Mouse (Mus musculus) MEL (cell line): ENCODE results near the gene Sdhc. TPM values are rescaled to one million over a fixed set of nuclear protein-coding genes. Genes with fewer than 3 reads are reported as not detected.
A peak's percentile ranks its signal among the peaks of the same experiment; 100 is the strongest.

Source experiments
- DNase-seq: peaks from one replicate; pipeline ENCODE4 v3.0.0; 2011; ENCODE audit warnings: low read depth, low spot score
- H3K27ac ChIP-seq: 2 replicates; pipeline ENCODE4 v1.5.1; 2012; ENCODE audit warnings: low read depth, mild to moderate bottlenecking, control low read depth, low read length, moderate library complexity; ENCODE audit not compliant: control insufficient read depth
- H3K27me3 ChIP-seq, 2 experiments: fragments of 150-350 bp in 1 of 2; sonication (generic) in 1 of 2; 2 replicates each; pipeline ENCODE4 v1.6.1; 2012; ENCODE audit warnings: low read length in 2 of 2, mild to moderate bottlenecking in 2 of 2, improper control_type of control experiment in 1 of 2, moderate library complexity in 1 of 2; ENCODE audit not compliant: insufficient read depth in 2 of 2, control insufficient read depth in 1 of 2
- H3K36me3 ChIP-seq, 2 experiments: 2 replicates each; pipeline ENCODE4 v1.6.1; 2012 to 2014; ENCODE audit warnings: low read length in 2 of 2, improper control_type of control experiment in 1 of 2, inconsistent platforms in 1 of 2, mild to moderate bottlenecking in 1 of 2; ENCODE audit not compliant: insufficient read depth in 2 of 2, control insufficient read depth in 1 of 2
- H3K4me1 ChIP-seq, 2 experiments: fragments of 150-350 bp in 1 of 2; sonication (generic) in 1 of 2; 2 replicates each; pipeline ENCODE4 v1.6.1; 2012; ENCODE audit warnings: low read length in 2 of 2, improper control_type of control experiment in 1 of 2, mild to moderate bottlenecking in 1 of 2; ENCODE audit not compliant: insufficient read depth in 2 of 2, control insufficient read depth in 1 of 2
- H3K4me3 ChIP-seq, 2 experiments: fragments of 150-350 bp in 1 of 2; sonication (generic) in 1 of 2; 2 replicates each; pipeline ENCODE4 v1.5.1; 2012; ENCODE audit warnings: low read depth in 2 of 2, low read length in 2 of 2, mild to moderate bottlenecking in 2 of 2, moderate library complexity in 2 of 2, control low read depth in 1 of 2, improper control_type of control experiment in 1 of 2; ENCODE audit not compliant: control insufficient read depth in 1 of 2, insufficient read depth in 1 of 2
- H3K79me2 ChIP-seq: 2 replicates; pipeline ENCODE4 v1.6.1; 2012; ENCODE audit warnings: mild to moderate bottlenecking, low read length, moderate library complexity; ENCODE audit not compliant: control insufficient read depth, poor library complexity, insufficient read depth
- H3K9ac ChIP-seq: 2 replicates; pipeline ENCODE4 v1.6.1; 2012; ENCODE audit warnings: low read depth, mild to moderate bottlenecking, control low read depth, low read length, moderate library complexity; ENCODE audit not compliant: control insufficient read depth, poor library complexity, severe bottlenecking
- H3K9me3 ChIP-seq: fragments of 150-350 bp; sonication (generic); replicated peaks from 2 replicates; pipeline ENCODE4 v1.6.1; 2012; ENCODE audit warnings: mild to moderate bottlenecking, low read length, improper control_type of control experiment, moderate library complexity; ENCODE audit not compliant: insufficient read depth
- CHD1 ChIP-seq: IDR thresholded peaks from 2 replicates; pipeline ENCODE4 v1.6.1; 2012; ENCODE audit warnings: low read depth, mild to moderate bottlenecking, inconsistent platforms, low read length, improper control_type of control experiment
- CHD2 ChIP-seq: IDR thresholded peaks from 2 replicates; pipeline ENCODE4 v1.6.1; 2011; ENCODE audit warnings: low read length, improper control_type of control experiment
- CTCF ChIP-seq, 3 experiments: IDR thresholded peaks in 2 of 3; conservative IDR thresholded peaks in 1 of 3; 2 replicates each; pipeline ENCODE4 v1.5.1; 2011 to 2012; ENCODE audit warnings: low read length in 3 of 3, low read depth in 2 of 3, mild to moderate bottlenecking in 2 of 3, improper control_type of control experiment in 1 of 3, inconsistent platforms in 1 of 3, mixed read lengths in 1 of 3, moderate library complexity in 1 of 3; ENCODE audit not compliant: control insufficient read depth in 1 of 3, insufficient read depth in 1 of 3, poor library complexity in 1 of 3, severe bottlenecking in 1 of 3
- E2F4 ChIP-seq: IDR thresholded peaks from 2 replicates; pipeline ENCODE4 v1.6.1; 2011; ENCODE audit warnings: low read depth, low read length, improper control_type of control experiment, borderline replicate concordance
- ELF1 ChIP-seq: IDR thresholded peaks from 2 replicates; pipeline ENCODE4 v1.6.1; 2014; ENCODE audit warnings: low read depth, mild to moderate bottlenecking, inconsistent platforms, low read length, improper control_type of control experiment, moderate library complexity
- EP300 ChIP-seq, 2 experiments: IDR thresholded peaks; 2 replicates each; pipeline ENCODE4 v1.6.1; 2011; ENCODE audit warnings: improper control_type of control experiment in 2 of 2, low read length in 2 of 2, low read depth in 1 of 2, mild to moderate bottlenecking in 1 of 2
- ETS1 ChIP-seq: IDR thresholded peaks from 2 replicates; pipeline ENCODE4 v1.6.1; 2012; ENCODE audit warnings: low read depth, mild to moderate bottlenecking, inconsistent platforms, low read length, improper control_type of control experiment, moderate library complexity
- GATA1 ChIP-seq: IDR thresholded peaks from 2 replicates; pipeline ENCODE4 v1.6.1; 2011; ENCODE audit warnings: low read depth, low read length, improper control_type of control experiment
- HCFC1 ChIP-seq: IDR thresholded peaks from 2 replicates; pipeline ENCODE4 v1.6.1; 2012; ENCODE audit warnings: low read depth, mild to moderate bottlenecking, inconsistent platforms, low read length, improper control_type of control experiment, moderate library complexity
- JUND ChIP-seq: IDR thresholded peaks from 2 replicates; pipeline ENCODE4 v1.6.1; 2011; ENCODE audit warnings: low read depth, mild to moderate bottlenecking, improper control_type of control experiment, low read length
- KAT2A ChIP-seq: conservative IDR thresholded peaks from 2 replicates; pipeline ENCODE4 v1.6.1; 2012; ENCODE audit warnings: low read depth, low read length, improper control_type of control experiment, inconsistent platforms
- MAFK ChIP-seq: IDR thresholded peaks from 2 replicates; pipeline ENCODE4 v1.6.1; 2011; ENCODE audit warnings: low read depth, mild to moderate bottlenecking, low read length, improper control_type of control experiment, borderline replicate concordance
- MAX ChIP-seq: IDR thresholded peaks from 2 replicates; pipeline ENCODE4 v1.6.1; 2011; ENCODE audit warnings: low read length, improper control_type of control experiment
- MAZ ChIP-seq: IDR thresholded peaks from 2 replicates; pipeline ENCODE4 v1.6.1; 2012; ENCODE audit warnings: low read depth, mild to moderate bottlenecking, inconsistent platforms, low read length, improper control_type of control experiment
- MXI1 ChIP-seq: IDR thresholded peaks from 2 replicates; pipeline ENCODE4 v1.6.1; 2011; ENCODE audit warnings: mild to moderate bottlenecking, low read depth, low read length, improper control_type of control experiment
- MYB ChIP-seq: IDR thresholded peaks from 2 replicates; pipeline ENCODE4 v1.6.1; 2011; ENCODE audit warnings: mild to moderate bottlenecking, low read depth, low read length, improper control_type of control experiment
- MYC ChIP-seq: IDR thresholded peaks from 2 replicates; pipeline ENCODE4 v1.6.1; 2011; ENCODE audit warnings: low read depth, mild to moderate bottlenecking, low read length, improper control_type of control experiment, moderate library complexity
- NELFE ChIP-seq: IDR thresholded peaks from 2 replicates; pipeline ENCODE4 v1.6.1; 2011; ENCODE audit warnings: low read depth, low read length, improper control_type of control experiment
- NRF1 ChIP-seq: IDR thresholded peaks from 2 replicates; pipeline ENCODE4 v1.6.1; 2014; ENCODE audit warnings: low read depth, mild to moderate bottlenecking, inconsistent platforms, low read length, improper control_type of control experiment, moderate library complexity; ENCODE audit not compliant: poor library complexity, insufficient read depth, severe bottlenecking
- POLR2A ChIP-seq, 2 experiments: IDR thresholded peaks; 2 replicates each; pipeline ENCODE4 v1.6.1; 2011 to 2012; ENCODE audit warnings: low read length in 2 of 2, mild to moderate bottlenecking in 2 of 2, control low read depth in 1 of 2, improper control_type of control experiment in 1 of 2, low read depth in 1 of 2, moderate library complexity in 1 of 2; ENCODE audit not compliant: control insufficient read depth in 1 of 2, insufficient read depth in 1 of 2, poor library complexity in 1 of 2
- POLR2AphosphoS5 ChIP-seq: IDR thresholded peaks from 2 replicates; pipeline ENCODE4 v1.6.1; 2012; ENCODE audit warnings: low read depth, borderline replicate concordance, mild to moderate bottlenecking, inconsistent platforms, low read length, moderate library complexity, mixed read lengths
- RAD21 ChIP-seq: IDR thresholded peaks from 2 replicates; pipeline ENCODE4 v1.6.1; 2011; ENCODE audit warnings: mild to moderate bottlenecking, low read depth, low read length, improper control_type of control experiment
- RCOR1 ChIP-seq: IDR thresholded peaks from 2 replicates; pipeline ENCODE4 v1.6.1; 2012; ENCODE audit warnings: low read depth, mild to moderate bottlenecking, inconsistent platforms, low read length, improper control_type of control experiment
- SIN3A ChIP-seq: IDR thresholded peaks from 2 replicates; pipeline ENCODE4 v1.6.1; 2012; ENCODE audit warnings: low read length, improper control_type of control experiment, inconsistent platforms
- SMC3 ChIP-seq: IDR thresholded peaks from 2 replicates; pipeline ENCODE4 v1.6.1; 2011; ENCODE audit warnings: low read depth, low read length, improper control_type of control experiment
- TAL1 ChIP-seq: IDR thresholded peaks from 2 replicates; pipeline ENCODE4 v1.6.1; 2012; ENCODE audit warnings: mild to moderate bottlenecking, inconsistent platforms, low read length, moderate library complexity, mixed read lengths
- TBP ChIP-seq: IDR thresholded peaks from 2 replicates; pipeline ENCODE4 v1.8.0; 2011; ENCODE audit warnings: low read depth, low read length, improper control_type of control experiment
- TCF12 ChIP-seq: IDR thresholded peaks from 2 replicates; pipeline ENCODE4 v1.6.1; 2014; ENCODE audit warnings: low read depth, mild to moderate bottlenecking, inconsistent platforms, low read length, improper control_type of control experiment, moderate library complexity
- UBTF ChIP-seq: IDR thresholded peaks from 2 replicates; pipeline ENCODE4 v1.6.1; 2012; ENCODE audit warnings: low read depth, mild to moderate bottlenecking, inconsistent platforms, low read length, improper control_type of control experiment, moderate library complexity, borderline replicate concordance; ENCODE audit not compliant: insufficient read depth
- USF1 ChIP-seq: IDR thresholded peaks from 2 replicates; pipeline ENCODE4 v1.6.1; 2014; ENCODE audit warnings: low read depth, mild to moderate bottlenecking, inconsistent platforms, low read length, improper control_type of control experiment, moderate library complexity
- USF2 ChIP-seq, 2 experiments: IDR thresholded peaks; 2 replicates each; pipeline ENCODE4 v1.6.1; 2011 to 2012; ENCODE audit warnings: improper control_type of control experiment in 2 of 2, low read length in 2 of 2, borderline replicate concordance in 1 of 2, inconsistent platforms in 1 of 2, low read depth in 1 of 2, mild to moderate bottlenecking in 1 of 2; ENCODE audit not compliant: insufficient read depth in 1 of 2
- ZC3H11A ChIP-seq: IDR thresholded peaks from 2 replicates; pipeline ENCODE4 v1.6.1; 2012; ENCODE audit warnings: low read depth, mild to moderate bottlenecking, inconsistent platforms, low read length, improper control_type of control experiment
- ZKSCAN1 ChIP-seq: IDR thresholded peaks from 2 replicates; pipeline ENCODE4 v1.6.1; 2012; ENCODE audit warnings: low read depth, mild to moderate bottlenecking, inconsistent platforms, low read length, improper control_type of control experiment, moderate library complexity
- ZMIZ1 ChIP-seq: IDR thresholded peaks from 2 replicates; pipeline ENCODE4 v1.6.1; 2012; ENCODE audit warnings: low read depth, mild to moderate bottlenecking, inconsistent platforms, low read length, improper control_type of control experiment, moderate library complexity
- ZNF384 ChIP-seq: IDR thresholded peaks from 2 replicates; pipeline ENCODE4 v1.6.1; 2012; ENCODE audit warnings: low read depth, mild to moderate bottlenecking, inconsistent platforms, low read length, improper control_type of control experiment
- polyA plus RNA-seq, 2 experiments: library from polyadenylated mRNA; stranded (reverse) in 1 of 2; unstranded in 1 of 2; fragments of >175 nt in 1 of 2; fragments of >200 nt in 1 of 2; gene quantifications; 2 replicates each; pipeline versions ENCODE4 v1.2.1 to v1.2.4; 2012; ENCODE audit warnings: low replicate concordance in 2 of 2, low read depth in 1 of 2; ENCODE audit not compliant: insufficient read length in 2 of 2, insufficient read depth in 1 of 2, missing spikeins in 1 of 2
- total RNA-seq: library from RNA; depleted of rRNA; stranded (reverse); fragments of 300-350 nt; gene quantifications from 2 replicates; pipeline ENCODE4 v1.2.3, GENCODE M21; 2012; rRNA removed

Sdhc gene
- total RNA-seq (79.4 and 88.2 TPM in 2 replicates), polyA plus RNA-seq (100 to 1,000 TPM in 1 of 2 experiments, not detected in 1; 224 TPM)

- Histone ChIP-seq H3K9me3 (no peaks in the 10 kb centered on the region), H3K4me1 (peaks cover 2 to 18% of the 10 kb centered on the region in 2 experiments), H3K9ac (peak within 1 kb of the TSS; percentile 89), H3K27me3 (no peaks in the 10 kb centered on the region), H3K4me3 (peak within 1 kb of the TSS; percentile 89 to 96), H3K27ac (peak within 1 kb of the TSS; percentile 56), H3K36me3 (peaks cover 0 to 22% of the 10 kb centered on the region in 2 experiments; a peak in 3 of 4 replicates), H3K79me2 (peaks cover 14% of the 10 kb centered on the region)
- peak; percentile 96 for DNase-seq
- no peak for TF ChIP-seq JUND
- peak; percentile 52; the same call in 1 of the 2 replicates for TF ChIP-seq ELF1
- TF ChIP-seq CHD2, result no peak
- peak; percentile 83; the same call in 1 of the 2 replicates for TF ChIP-seq CHD1
- TF ChIP-seq TBP, result peak; percentile 75
- TF ChIP-seq TCF12, result peak; percentile 71
- TF ChIP-seq RAD21, result no peak
- peak; percentile 87 for TF ChIP-seq ZMIZ1
- no peak for TF ChIP-seq ZC3H11A
- no peak for TF ChIP-seq SMC3
- no peak for TF ChIP-seq CTCF (IDR thresholded peaks at IDR 0.05 in 2 of 3, conservative IDR thresholded peaks at IDR 0.05 in 1 of 3; ENCODE audit: control insufficient read depth in 1 of 3, insufficient read depth in 1 of 3, low read depth in 2 of 3, low read length in 3 of 3, poor library complexity in 1 of 3, severe bottlenecking in 1 of 3)
- TF ChIP-seq USF2 (IDR thresholded peaks at IDR 0.05; ENCODE audit: borderline replicate concordance in 1 of 2, insufficient read depth in 1 of 2, low read depth in 1 of 2, low read length in 2 of 2), result no peak
- TF ChIP-seq USF1, result peak; percentile 59; the same call in 1 of the 2 replicates
- no peak for TF ChIP-seq ZNF384
- peak; percentile 33; the same call in 1 of the 2 replicates for TF ChIP-seq KAT2A
- no peak for TF ChIP-seq TAL1
- no peak for TF ChIP-seq EP300 (IDR thresholded peaks at IDR 0.05; ENCODE audit: low read depth in 1 of 2, low read length in 2 of 2)
- TF ChIP-seq MAX, result peak; percentile 55
- peak; percentile 40; the same call in 1 of the 2 replicates for TF ChIP-seq MAZ
- TF ChIP-seq MAFK, result no peak
- peak; percentile 74 to 91; a peak in 3 of 4 replicates for TF ChIP-seq POLR2A (IDR thresholded peaks at IDR 0.05; ENCODE audit: control insufficient read depth in 1 of 2, insufficient read depth in 1 of 2, low read depth in 1 of 2, low read length in 2 of 2, poor library complexity in 1 of 2)
- TF ChIP-seq MYC, result peak; percentile 63; the same call in 1 of the 2 replicates
- no peak for TF ChIP-seq NRF1
- TF ChIP-seq NELFE, result peak; percentile 91
- peak; percentile 81 for TF ChIP-seq SIN3A
- no peak for TF ChIP-seq UBTF
- TF ChIP-seq HCFC1, result peak; percentile 86
- TF ChIP-seq ZKSCAN1, result peak; percentile 95
- TF ChIP-seq E2F4, result 0 out of 2 replicates have a peak, but pooled peaks have one; percentile 32
- 0 out of 2 replicates have a peak, but pooled peaks have one; percentile 21 for TF ChIP-seq MYB
- TF ChIP-seq GATA1, result no peak
- peak; percentile 26; the same call in 1 of the 2 replicates for TF ChIP-seq RCOR1
- no peak for TF ChIP-seq POLR2AphosphoS5
- peak; percentile 32; the same call in 1 of the 2 replicates for TF ChIP-seq ETS1
- TF ChIP-seq MXI1, result peak; percentile 90
Measured at GRCm38 (mm10) chr1:171149974-171150760, at the start of gene Sdhc, which contains the start of gene Mpz. Sdhc (minus strand) TSS chr1:171150603. Mpz (plus strand) TSS chr1:171150711.
